Mouse (Mus musculus) CD4-positive, CD25-positive, alpha-beta regulatory T cell, adult 2 months (primary cell): Measurements from ENCODE around the gene Acot10.
"Not testable (repeated sequence)": the region's sequence is repeated elsewhere in the genome, so short reads cannot be mapped to it uniquely, and the experiment has no call there.

Experiments used
- DNase-seq: peaks from one replicate; pipeline ENCODE4 v3.0.0-alpha.2; 2012; ENCODE audit warnings: low read depth, low spot score

Acot10 gene

DNA sequence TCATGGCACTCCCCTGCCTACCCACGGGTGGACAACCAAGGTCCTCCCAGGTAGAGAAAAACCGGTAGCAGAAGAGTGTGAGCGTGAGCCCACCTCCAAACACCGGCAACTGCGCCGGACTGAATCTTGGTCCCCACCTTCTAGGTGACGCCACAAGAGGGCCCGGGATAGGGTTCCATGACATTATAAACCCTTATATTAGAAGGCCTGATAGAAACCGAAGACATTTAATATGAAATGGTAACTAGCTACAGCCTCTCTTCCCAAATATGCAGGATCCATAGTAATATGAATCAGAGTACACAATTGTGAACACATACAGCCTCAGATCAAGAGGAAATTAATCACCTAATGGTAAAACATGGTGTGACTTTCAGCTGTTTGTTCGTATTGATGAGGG lies at the start of gene Acot10:
Gene Acot10, minus strand, starts transcription at position 101 of the 400 bp plus-strand sequence.
- DNase-seq, result no peak

- no peak for DNase-seq
Observed at GRCm38 (mm10) chr15:20711859-20712258, 45.3 kb upstream of the Acot10 start.

DNA sequence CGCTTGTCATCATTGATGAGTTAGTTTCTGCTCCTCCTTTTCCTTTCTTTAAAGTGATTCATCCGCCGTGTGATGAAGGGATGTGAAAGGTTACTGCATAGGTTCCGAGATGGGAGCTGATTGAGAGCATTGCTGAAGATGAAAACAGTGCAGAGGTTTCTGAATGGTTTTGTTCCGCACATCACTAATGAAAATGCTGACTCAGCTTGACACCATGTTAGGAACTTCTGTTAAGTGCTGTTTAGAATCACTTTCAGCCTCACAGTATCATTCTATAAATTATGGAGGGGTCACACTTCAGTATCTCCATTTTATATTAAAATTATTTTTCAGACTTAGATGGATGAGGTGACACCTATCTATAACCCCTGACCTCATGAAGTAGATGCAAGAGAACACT lies 29.7 kb upstream of the Acot10 start:
- no peak for DNase-seq

GRCm38 (mm10) chr15:20684200-20684599 lies 17.6 kb upstream of the Acot10 start:
- no peak for DNase-seq

DNA sequence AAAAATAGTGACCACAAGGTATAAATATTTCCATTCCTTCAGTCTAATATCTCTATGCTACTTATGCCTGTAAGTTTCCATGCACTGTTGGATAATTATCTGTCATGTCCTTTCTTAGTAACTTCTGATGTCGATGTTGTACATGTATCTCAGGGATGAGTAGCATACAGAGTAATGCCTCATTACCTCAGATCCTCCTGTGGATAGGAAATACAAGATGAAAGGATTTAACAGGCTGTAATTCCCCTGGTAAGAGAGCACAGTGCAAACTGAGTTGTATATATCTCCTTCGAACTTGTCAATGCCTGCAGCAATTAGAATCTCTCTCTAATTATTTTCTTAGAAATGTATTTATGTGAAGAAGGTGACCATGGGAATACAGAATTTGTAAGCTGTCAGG lies 16.2 kb upstream of the Acot10 start:
- DNase-seq, result no peak

GRCm38 (mm10) chr15:20669507-20669906 lies 3.0 kb upstream of the Acot10 start:
- not testable (repeated sequence) for DNase-seq

DNA sequence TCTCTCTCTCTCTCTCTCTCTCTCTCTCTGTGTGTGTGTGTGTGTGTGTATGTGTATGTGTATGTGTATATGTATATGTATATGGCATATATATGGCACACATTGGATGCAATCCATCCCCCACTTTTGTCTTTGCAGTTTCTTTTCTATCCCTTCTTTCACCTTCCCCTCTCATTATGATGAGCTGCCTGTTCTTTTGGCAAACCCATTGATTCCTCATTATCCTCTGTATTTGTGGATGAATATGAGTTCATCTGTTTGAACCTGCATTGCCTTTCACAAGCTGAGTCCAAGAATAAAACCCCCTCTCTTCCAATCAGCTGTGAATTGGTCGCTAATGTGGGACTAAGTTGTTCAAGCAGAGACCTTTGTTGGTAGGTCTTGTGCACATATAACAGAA lies 1.4 kb upstream of the Acot10 start:
- no peak for DNase-seq

DNA sequence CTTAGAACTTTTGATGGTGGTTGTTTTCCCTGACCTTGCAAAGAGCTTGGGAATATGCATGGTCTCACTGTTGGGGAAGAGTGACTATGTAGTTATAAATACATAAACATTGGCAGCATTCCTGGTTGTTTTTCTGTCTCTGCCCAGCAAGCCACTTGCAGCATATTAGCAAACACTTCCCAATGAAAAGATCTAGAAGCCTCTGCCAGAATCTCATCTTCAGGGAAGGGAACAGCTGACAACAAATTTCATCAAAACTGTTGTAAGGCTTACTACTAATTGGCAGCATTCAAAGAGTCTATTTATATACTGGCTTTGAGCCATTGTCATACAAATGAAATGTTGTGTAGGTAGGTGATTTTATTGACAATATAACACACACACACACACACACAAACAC lies 800 bp upstream of the Acot10 start:
- DNase-seq, result no peak

- no peak for DNase-seq
Observed at GRCm38 (mm10) chr15:20660221-20660620, 6.3 kb downstream of the Acot10 start.

- DNase-seq, result no peak
Observed at GRCm38 (mm10) chr15:20642905-20643414, 23.6 kb downstream of the Acot10 start.

DNA sequence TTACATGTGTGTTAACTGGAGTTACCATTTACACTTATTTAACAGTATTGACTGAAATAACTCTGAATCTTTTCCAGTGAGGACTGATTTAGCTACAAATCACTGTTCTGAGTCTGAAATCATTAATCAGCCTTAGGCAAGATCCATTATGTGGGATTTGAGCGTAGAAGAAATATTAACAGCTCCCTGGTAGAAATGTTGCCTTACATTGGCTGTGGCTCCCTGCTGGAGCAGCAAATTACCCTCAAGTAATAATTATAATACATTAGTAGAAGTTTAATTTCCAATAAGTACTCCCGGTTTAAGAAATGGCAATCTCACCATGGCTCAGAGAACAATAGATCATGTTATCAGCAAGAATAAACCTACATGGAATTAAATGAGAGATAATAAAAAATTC lies 27.4 kb downstream of the Acot10 start:
- no peak for DNase-seq

DNA sequence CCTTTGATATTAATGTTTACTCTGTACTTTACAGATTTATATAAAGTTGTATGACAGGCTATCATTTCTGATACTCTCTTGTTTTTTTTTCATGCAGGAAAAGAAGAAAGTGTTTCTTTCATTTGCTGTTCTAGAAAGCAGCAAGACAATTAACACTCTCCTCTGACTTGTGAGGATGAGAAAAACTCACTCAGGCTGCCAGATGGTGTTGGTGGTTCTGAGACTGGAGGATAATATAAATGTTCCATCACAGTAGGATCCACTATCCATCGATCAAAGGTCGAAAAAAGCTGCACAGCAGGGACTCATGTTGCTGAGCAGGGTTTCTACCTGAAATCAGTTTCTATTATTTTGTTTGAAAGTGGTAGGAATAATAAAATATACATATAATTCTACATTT lies 32.0 kb downstream of the Acot10 start:
- no peak for DNase-seq
